Mouse (Mus musculus): ENCODE results near the gene Slit3. TPM values are rescaled to one million over a fixed set of nuclear protein-coding genes. Genes with fewer than 3 reads are reported as not detected.
A peak's percentile ranks its signal among the peaks of the same experiment; 100 is the strongest.

The Slit3 gene
- polyA plus RNA-seq, 2 experiments: 32.9 to 33.0 TPM

DNA sequence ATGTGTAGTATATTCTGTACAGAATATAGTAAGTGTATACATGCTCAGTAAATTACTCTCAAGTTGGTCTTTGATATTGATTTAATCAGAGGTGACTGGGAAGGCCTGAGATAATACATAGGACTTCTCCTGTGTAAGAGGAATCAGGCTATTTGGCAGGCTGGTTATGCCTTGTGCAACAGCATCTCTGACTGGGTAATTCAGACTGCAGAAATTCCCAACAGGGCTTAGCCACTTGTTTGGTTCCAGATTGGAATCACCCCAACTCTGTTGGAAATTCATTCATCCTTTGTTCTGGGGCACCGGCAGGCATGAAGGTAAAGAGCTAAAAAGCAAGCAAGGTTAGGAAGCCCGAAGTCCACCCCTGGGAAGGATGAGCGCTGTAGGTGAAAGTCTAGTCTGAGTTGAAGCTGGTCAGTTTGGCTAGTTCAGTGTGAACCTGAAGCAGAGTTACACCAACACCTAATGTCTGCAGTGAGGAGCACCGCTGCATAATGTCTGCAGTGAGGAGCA lies 633.9 kb downstream of the Slit3 start:
- H3K9ac ChIP-seq (ENCODE audit: low read depth, low read length, severe bottlenecking): no peak overlapping the region
- no peaks in the 10 kb centered on the region for H3K9me3 ChIP-seq (ENCODE audit: control insufficient read depth, low read length)
- H3K27ac ChIP-seq (replicated peaks; ENCODE audit: low read depth, low read length): no peak overlapping the region
- no peaks in the 10 kb centered on the region for H3K36me3 ChIP-seq (ENCODE audit: control insufficient read depth, insufficient read depth, low read length)
- no peak for ATAC-seq (ENCODE audit: low FRiP score, low read depth)
- no peaks in the 10 kb centered on the region for H3K27me3 ChIP-seq (ENCODE audit: control insufficient read depth, insufficient read depth, low read length)
- 85% methylated on average over 4 of the region's 4 CpGs for WGBS
- TF ChIP-seq POLR2A (IDR thresholded peaks at IDR 0.05; ENCODE audit: borderline replicate concordance, extremely low read depth, insufficient read depth, insufficient read length): no peak
- H3K4me1 ChIP-seq (ENCODE audit: control insufficient read depth, insufficient read depth, low read length): no peaks in the 10 kb centered on the region; the same call in 1 of the 2 replicates
- H3K4me3 ChIP-seq (replicated peaks; ENCODE audit: low read length): no peak overlapping the region
- DNase-seq (ENCODE audit: low spot score): no peak
- H3K4me2 ChIP-seq (replicated peaks; ENCODE audit: low read depth, low read length, severe bottlenecking): no peak overlapping the region

DNA sequence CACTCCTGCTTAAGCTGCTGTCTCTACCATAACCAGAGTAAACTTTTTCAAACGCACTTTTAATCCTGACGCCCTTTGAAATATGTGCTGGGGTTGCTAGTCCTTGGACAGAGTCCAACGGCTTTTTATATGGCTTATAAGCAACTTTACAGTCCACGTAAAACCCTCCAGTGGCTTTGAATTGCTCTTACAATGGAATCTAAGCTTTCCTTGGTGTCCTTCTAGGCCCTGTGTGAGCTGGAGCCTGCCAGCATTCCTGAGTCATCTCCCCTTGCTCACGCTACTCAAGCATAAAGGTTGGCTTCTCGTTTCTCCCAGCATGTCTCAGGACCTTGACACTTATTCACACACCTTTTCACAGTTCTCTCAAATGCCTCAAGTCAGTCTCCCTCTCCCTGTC lies 634.5 kb downstream of the Slit3 start:
- no peak for ATAC-seq (ENCODE audit: low FRiP score, low read depth)
- TF ChIP-seq POLR2A (IDR thresholded peaks at IDR 0.05; ENCODE audit: borderline replicate concordance, extremely low read depth, insufficient read depth, insufficient read length): no peak
- 27% methylated on average over 6 of the region's 6 CpGs for WGBS

DNA sequence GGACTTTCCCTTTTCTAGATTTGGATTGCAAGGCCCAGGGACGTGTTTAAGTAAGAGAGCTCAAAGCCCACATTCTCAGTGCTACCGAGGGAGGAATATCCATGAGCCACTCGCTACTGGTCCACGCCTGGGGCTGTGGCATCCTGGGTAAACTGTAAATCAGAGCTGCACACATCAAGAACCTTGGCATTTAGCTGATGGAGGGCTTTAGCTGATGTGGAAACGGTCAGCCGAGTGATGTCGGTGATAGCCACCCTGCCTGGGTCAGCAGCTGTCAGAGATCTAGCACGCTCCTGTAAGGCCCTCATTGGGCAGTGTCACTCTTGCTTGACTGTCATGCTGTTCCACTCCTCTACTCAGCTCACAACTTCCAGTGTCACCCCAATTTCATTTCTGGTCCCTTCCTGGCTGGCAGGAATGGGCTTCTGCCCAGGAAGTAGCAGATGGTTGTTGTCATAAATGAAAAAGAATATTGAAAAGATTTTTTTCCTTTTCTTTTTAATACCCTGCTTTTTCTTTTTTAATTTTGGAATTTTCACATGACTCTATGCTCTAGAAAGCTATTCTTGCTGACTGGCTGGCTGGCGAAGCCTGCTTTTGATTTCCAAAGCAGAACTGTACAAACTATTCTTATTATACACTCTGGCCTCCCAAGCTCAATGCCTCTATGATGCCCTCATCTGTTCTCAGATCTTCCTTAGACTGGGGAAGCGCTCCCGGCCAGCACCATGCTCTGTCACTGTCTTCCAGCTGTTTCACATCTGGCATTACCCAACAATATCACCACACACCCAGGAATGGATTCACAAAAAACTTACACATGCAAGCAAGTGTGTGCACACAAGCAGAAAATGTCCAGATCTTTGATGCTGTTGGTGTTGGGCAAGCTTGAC lies 635.6 kb downstream of the Slit3 start:
- Histone ChIP-seq H3K9ac (ENCODE audit: low read depth, low read length, severe bottlenecking) (no peak overlapping the region), H3K9me3 (ENCODE audit: control insufficient read depth, low read length) (no peaks in the 10 kb centered on the region), H3K27me3 (ENCODE audit: control insufficient read depth, insufficient read depth, low read length) (no peaks in the 10 kb centered on the region), H3K36me3 (ENCODE audit: control insufficient read depth, insufficient read depth, low read length) (no peaks in the 10 kb centered on the region), H3K27ac (replicated peaks; ENCODE audit: low read depth, low read length) (no peak overlapping the region), H3K4me2 (replicated peaks; ENCODE audit: low read depth, low read length, severe bottlenecking) (no peak overlapping the region), H3K4me3 (replicated peaks; ENCODE audit: low read length) (no peak overlapping the region), H3K4me1 (ENCODE audit: control insufficient read depth, insufficient read depth, low read length) (no peaks in the 10 kb centered on the region; the same call in 1 of the 2 replicates)
- no peak for TF ChIP-seq POLR2A (IDR thresholded peaks at IDR 0.05; ENCODE audit: borderline replicate concordance, extremely low read depth, insufficient read depth, insufficient read length)
- DNase-seq (ENCODE audit: low spot score) (no peak), ATAC-seq (ENCODE audit: low FRiP score, low read depth) (no peak)
- 78% methylated on average over 11 of the region's 11 CpGs for WGBS

More for the DNA sequence above, 634.5 kb downstream of the Slit3 start:
- Histone ChIP-seq H3K4me3 (replicated peaks; ENCODE audit: low read length) (no peak overlapping the region), H3K4me2 (replicated peaks; ENCODE audit: low read depth, low read length, severe bottlenecking) (no peak overlapping the region), H3K27me3 (ENCODE audit: control insufficient read depth, insufficient read depth, low read length) (no peaks in the 10 kb centered on the region), H3K9me3 (ENCODE audit: control insufficient read depth, low read length) (no peaks in the 10 kb centered on the region), H3K9ac (ENCODE audit: low read depth, low read length, severe bottlenecking) (no peak overlapping the region), H3K4me1 (ENCODE audit: control insufficient read depth, insufficient read depth, low read length) (no peaks in the 10 kb centered on the region; the same call in 1 of the 2 replicates), H3K27ac (replicated peaks; ENCODE audit: low read depth, low read length) (no peak overlapping the region), H3K36me3 (ENCODE audit: control insufficient read depth, insufficient read depth, low read length) (no peaks in the 10 kb centered on the region)
- peak; percentile 25 for DNase-seq (ENCODE audit: low spot score)

MicroRNAs within 50 kb of the gene (microRNA counts, 519-probe panel; counts per million panel counts)
- 4,281 counts per million, percentile 85 among the panel's probes with 10 or more counts for microRNA mmu-miR-218

Small RNA genes within 50 kb of the gene (microRNA-seq; reads per million reads assigned to microRNA genes)
- 74.2 reads per million, percentile 42 among the genes with 10 or more reads in this experiment for gene Mir218-2

All from limb, embryonic 14.5 days (tissue).